ENCODE assay signal across 8 mouse cellular contexts in genomic region chr6:70804632-70805031, GRCm38 (mm10). TPM values are rescaled to one million over a fixed set of nuclear protein-coding genes. Genes with fewer than 3 reads are reported as not detected.
DNase-seq lines count a peak whose midpoint lies in the region; ATAC-seq and TF ChIP-seq lines count a peak whose summit lies in the region.

No protein-coding gene starts in this region.

- no peaks in the 10 kb centered on the region for H3K9me3 ChIP-seq in embryonic facial prominence, embryonic 13.5 days
- no peaks in the 10 kb centered on the region for H3K9me3 ChIP-seq in hindbrain, embryonic 13.5 days
- H3K9me3 ChIP-seq in limb, embryonic 14.5 days (ENCODE audit: control insufficient read depth, low read length), result no peaks in the 10 kb centered on the region

- TF ChIP-seq CTCF in lung, adult 2 months (IDR thresholded peaks at IDR 0.05; ENCODE audit: insufficient read depth, low read length), result peak; percentile 18; the same call in 1 of the 2 replicates

- no peak overlapping the region for H3K27ac ChIP-seq in embryonic facial prominence, embryonic 13.5 days
- no peak overlapping the region for H3K27ac ChIP-seq in hindbrain, embryonic 13.5 days
- no peak overlapping the region for H3K27ac ChIP-seq in limb, embryonic 14.5 days (replicated peaks; ENCODE audit: low read depth, low read length)

- no peaks in the 10 kb centered on the region for H3K4me1 ChIP-seq in lung, adult 2 months (ENCODE audit: control insufficient read depth, insufficient read depth, low read length)
- H3K4me1 ChIP-seq in embryonic facial prominence, embryonic 13.5 days, result no peaks in the 10 kb centered on the region
- H3K4me1 ChIP-seq in hindbrain, embryonic 13.5 days (replicated peaks), result peaks cover 8% of the 10 kb centered on the region; the same call in 1 of the 2 replicates
- H3K4me1 ChIP-seq in limb, embryonic 14.5 days (ENCODE audit: control insufficient read depth, insufficient read depth, low read length), result no peaks in the 10 kb centered on the region

- no peak for ATAC-seq in embryonic facial prominence, embryonic 13.5 days (ENCODE audit: insufficient number of reproducible peaks, insufficient read depth, low FRiP score, low TSS enrichment, low read depth)
- ATAC-seq in hindbrain, embryonic 13.5 days (ENCODE audit: low FRiP score), result 0 out of 2 replicates have a peak, but pooled peaks have one; percentile 33
- ATAC-seq in limb, embryonic 14.5 days (ENCODE audit: low FRiP score, low read depth), result no peak; the same call in 1 of the 2 replicates

- H3K4me3 ChIP-seq in lung, adult 2 months (replicated peaks; ENCODE audit: extremely low read depth, low read depth, low read length), result no peak overlapping the region
- no peak overlapping the region for H3K4me3 ChIP-seq in embryonic facial prominence, embryonic 13.5 days
- H3K4me3 ChIP-seq in hindbrain, embryonic 13.5 days, result no peak overlapping the region
- H3K4me3 ChIP-seq in limb, embryonic 14.5 days (replicated peaks; ENCODE audit: low read length), result no peak overlapping the region

- TF ChIP-seq POLR2A in lung, adult 2 months (IDR thresholded peaks at IDR 0.05; ENCODE audit: borderline replicate concordance, extremely low read depth, low read depth, low read length), result no peak
- no peak for TF ChIP-seq POLR2A in limb, embryonic 14.5 days (IDR thresholded peaks at IDR 0.05; ENCODE audit: borderline replicate concordance, extremely low read depth, insufficient read depth, insufficient read length)

- no peak for DNase-seq in lung, adult 2 months
- DNase-seq in lung, postnatal 25 days (ENCODE audit: low spot score), result no peak
- peak; percentile 82 for DNase-seq in R1 (ENCODE audit: low read depth, low spot score)
- DNase-seq in limb, embryonic 14.5 days (ENCODE audit: low spot score), result peak; percentile 82
- peak; percentile 42 to 46 for DNase-seq in natural killer cell, adult 2 months (ENCODE audit: low spot score in 2 of 2)
- no peak for DNase-seq in urinary bladder, postnatal 25 days (ENCODE audit: low spot score)

- H3K27me3 ChIP-seq in embryonic facial prominence, embryonic 13.5 days, result no peaks in the 10 kb centered on the region
- no peaks in the 10 kb centered on the region for H3K27me3 ChIP-seq in hindbrain, embryonic 13.5 days
- H3K27me3 ChIP-seq in limb, embryonic 14.5 days (ENCODE audit: control insufficient read depth, insufficient read depth, low read length), result no peaks in the 10 kb centered on the region

- 33% methylated on average over 3 of the region's 3 CpGs for WGBS in lung, adult 2 months
- WGBS in embryonic facial prominence, embryonic 13.5 days, result 26% methylated on average over 3 of the region's 3 CpGs
- WGBS in hindbrain, embryonic 13.5 days, result 24% methylated on average over 3 of the region's 3 CpGs
- 28% methylated on average over 3 of the region's 3 CpGs for WGBS in limb, embryonic 14.5 days

- no peaks in the 10 kb centered on the region for H3K36me3 ChIP-seq in embryonic facial prominence, embryonic 13.5 days
- H3K36me3 ChIP-seq in hindbrain, embryonic 13.5 days, result no peaks in the 10 kb centered on the region
- no peaks in the 10 kb centered on the region for H3K36me3 ChIP-seq in limb, embryonic 14.5 days (ENCODE audit: control insufficient read depth, insufficient read depth, low read length)

- H3K9ac ChIP-seq in embryonic facial prominence, embryonic 13.5 days, result no peak overlapping the region
- H3K9ac ChIP-seq in hindbrain, embryonic 13.5 days, result no peak overlapping the region
- H3K9ac ChIP-seq in limb, embryonic 14.5 days (ENCODE audit: low read depth, low read length, severe bottlenecking), result no peak overlapping the region

- peak overlapping the region; percentile 47 for H3K4me2 ChIP-seq in embryonic facial prominence, embryonic 13.5 days
- H3K4me2 ChIP-seq in hindbrain, embryonic 13.5 days, result peak overlapping the region; percentile 26; the same call in 1 of the 2 replicates
- peak overlapping the region; percentile 33; the same call in 1 of the 2 replicates for H3K4me2 ChIP-seq in limb, embryonic 14.5 days (replicated peaks; ENCODE audit: low read depth, low read length, severe bottlenecking)

RNA-seq across cellular contexts. Expression of gene Rpia, which starts 12.6 kb away (rescaled TPM):
- 8.8 and 10.7 TPM in 2 replicates for polyA plus RNA-seq in lung, adult 2 months (2012; rRNA removed)
- 3.6 and 4.3 TPM in 2 replicates for polyA plus RNA-seq in embryonic facial prominence, embryonic 13.5 days (2015; fragmentation: Nextera tagmentation; extraction: Ambion mirVana)
- 3.2 and 3.3 TPM in 2 replicates for polyA plus RNA-seq in hindbrain, embryonic 13.5 days (2015; fragmentation: Nextera tagmentation; extraction: Ambion mirVana)
- polyA plus RNA-seq in limb, embryonic 14.5 days (2012; rRNA removed), result 20.4 and 24.3 TPM in 2 replicates
- 2.8 and 3.7 TPM in 2 replicates for polyA plus RNA-seq in limb, embryonic 14.5 days (2014; fragmentation: Nextera tagmentation; extraction: Ambion mirVana)

RNA-seq across cellular contexts. Expression of gene Eif2ak3, which starts 39.7 kb away (rescaled TPM):
- 12.6 and 14.8 TPM in 2 replicates for polyA plus RNA-seq in lung, adult 2 months (2012; rRNA removed)
- polyA plus RNA-seq in embryonic facial prominence, embryonic 13.5 days (2015; fragmentation: Nextera tagmentation; extraction: Ambion mirVana), result 10.2 and 12.2 TPM in 2 replicates
- 13.5 and 13.9 TPM in 2 replicates for polyA plus RNA-seq in hindbrain, embryonic 13.5 days (2015; fragmentation: Nextera tagmentation; extraction: Ambion mirVana)
- polyA plus RNA-seq in limb, embryonic 14.5 days (2012; rRNA removed), result 21.2 and 23.6 TPM in 2 replicates
- 14.0 and 14.2 TPM in 2 replicates for polyA plus RNA-seq in limb, embryonic 14.5 days (2014; fragmentation: Nextera tagmentation; extraction: Ambion mirVana)

Comparison
In these comparisons a context has a peak if more than half of its experiments do, and no peak if none do; other contexts are left out.
1. DNase-seq: peak in R1 (single experiment), limb, embryonic 14.5 days (single experiment) and natural killer cell, adult 2 months (2 of 2); none in lung, adult 2 months (single experiment), lung, postnatal 25 days (single experiment) and urinary bladder, postnatal 25 days (single experiment).
2. Peak in every context shown above with its lines, with median percentiles within 50 percentile points of each other: H3K4me2 ChIP-seq.